Mouse (Mus musculus) adrenal gland, postnatal 4 days (tissue): ENCODE results near the gene Rplp2. TPM values are rescaled to one million over a fixed set of nuclear protein-coding genes. Genes with fewer than 3 reads are reported as not detected.

Source experiments
- DNase-seq, 2 experiments: peaks; one replicate each; pipeline ENCODE4 v3.0.0; 2021 to 2022; ENCODE audit warnings: low spot score in 2 of 2, mixed read lengths in 2 of 2
- total RNA-seq, 2 experiments: library from RNA; stranded (reverse); gene quantifications; 2 replicates each; pipeline ENCODE4 v1.2.3; 2021

Gene Rplp2
- total RNA-seq, 2 experiments from 2014 or later: 1,329 to 1,362 TPM

DNA sequence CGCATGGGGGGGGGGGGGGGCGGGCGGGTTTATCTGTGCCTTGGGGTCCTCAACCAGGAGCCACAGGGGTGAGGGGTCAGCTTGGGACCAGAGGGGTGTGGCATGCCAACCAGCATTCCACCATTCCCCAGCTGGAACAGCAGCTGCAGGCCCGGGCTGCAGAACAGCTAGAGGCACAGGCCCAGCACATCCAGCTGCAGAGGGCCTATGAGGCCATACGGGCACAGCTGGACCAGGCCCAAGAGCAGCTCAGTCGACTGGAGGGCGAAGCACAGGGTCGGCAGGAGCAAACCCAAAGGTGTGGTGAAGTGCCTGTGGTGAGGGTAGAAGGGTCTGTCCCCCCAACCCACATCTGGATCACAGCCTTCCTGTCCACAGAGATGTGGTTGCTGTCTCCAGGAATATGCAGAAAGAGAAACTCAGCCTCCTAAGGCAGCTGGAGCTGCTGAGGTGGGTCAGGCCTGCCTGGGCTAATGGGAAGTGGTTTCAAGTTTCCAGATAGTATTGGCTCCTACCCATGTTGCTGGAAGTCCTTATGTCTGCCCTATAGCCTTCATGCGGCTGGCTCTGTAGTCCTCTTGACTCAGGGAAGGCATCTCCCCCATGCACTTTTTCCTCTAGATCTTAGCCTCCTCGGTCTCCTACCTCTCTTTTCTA is 18.3 kb downstream of the Rplp2 start:
- DNase-seq: no peak

DNA sequence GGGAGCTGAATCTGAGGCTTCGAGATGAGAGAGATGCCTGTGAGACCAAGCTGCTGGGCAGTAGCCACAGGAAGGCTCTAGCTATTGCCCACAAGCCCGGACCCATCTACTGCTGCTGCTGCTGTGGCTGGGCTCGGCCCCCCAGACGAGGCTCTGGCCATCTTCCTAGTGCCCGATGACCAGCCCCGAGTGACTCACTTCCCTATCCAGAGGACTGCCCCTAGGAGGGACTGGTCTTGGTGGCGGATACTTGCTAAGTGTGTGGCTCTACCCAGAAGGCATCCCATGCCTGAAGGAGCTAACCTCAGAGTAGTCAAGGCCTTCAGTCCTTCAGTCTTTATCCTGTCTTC is 18.9 kb downstream of the Rplp2 start:
- no peak for DNase-seq

DNA sequence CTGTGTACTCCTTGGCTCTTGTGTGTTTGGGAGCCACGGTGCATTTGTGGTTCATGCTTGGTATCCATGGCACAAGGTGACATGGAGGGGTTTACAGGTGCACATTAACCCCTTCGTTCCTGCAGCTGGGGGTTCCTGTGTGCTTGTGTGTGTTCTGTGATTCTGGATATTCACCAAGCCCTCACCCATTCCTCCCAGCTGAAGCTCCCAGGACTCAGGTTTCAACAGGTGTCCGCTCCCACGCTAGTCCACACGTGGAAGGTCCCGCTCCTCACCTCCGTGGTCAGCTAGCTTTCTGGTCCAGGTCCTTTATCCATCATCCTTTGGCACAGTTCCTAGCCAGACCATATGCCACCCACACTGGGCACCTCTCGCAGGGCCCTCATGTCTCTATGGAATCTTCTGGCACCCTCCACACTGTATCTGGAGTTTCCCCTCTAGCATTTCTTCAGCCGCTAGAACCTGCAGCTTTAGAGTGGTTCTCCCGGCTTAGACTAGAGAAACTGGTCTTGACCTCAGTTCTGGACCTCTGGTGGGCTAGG is 19.5 kb downstream of the Rplp2 start:
- no peak for DNase-seq

DNA sequence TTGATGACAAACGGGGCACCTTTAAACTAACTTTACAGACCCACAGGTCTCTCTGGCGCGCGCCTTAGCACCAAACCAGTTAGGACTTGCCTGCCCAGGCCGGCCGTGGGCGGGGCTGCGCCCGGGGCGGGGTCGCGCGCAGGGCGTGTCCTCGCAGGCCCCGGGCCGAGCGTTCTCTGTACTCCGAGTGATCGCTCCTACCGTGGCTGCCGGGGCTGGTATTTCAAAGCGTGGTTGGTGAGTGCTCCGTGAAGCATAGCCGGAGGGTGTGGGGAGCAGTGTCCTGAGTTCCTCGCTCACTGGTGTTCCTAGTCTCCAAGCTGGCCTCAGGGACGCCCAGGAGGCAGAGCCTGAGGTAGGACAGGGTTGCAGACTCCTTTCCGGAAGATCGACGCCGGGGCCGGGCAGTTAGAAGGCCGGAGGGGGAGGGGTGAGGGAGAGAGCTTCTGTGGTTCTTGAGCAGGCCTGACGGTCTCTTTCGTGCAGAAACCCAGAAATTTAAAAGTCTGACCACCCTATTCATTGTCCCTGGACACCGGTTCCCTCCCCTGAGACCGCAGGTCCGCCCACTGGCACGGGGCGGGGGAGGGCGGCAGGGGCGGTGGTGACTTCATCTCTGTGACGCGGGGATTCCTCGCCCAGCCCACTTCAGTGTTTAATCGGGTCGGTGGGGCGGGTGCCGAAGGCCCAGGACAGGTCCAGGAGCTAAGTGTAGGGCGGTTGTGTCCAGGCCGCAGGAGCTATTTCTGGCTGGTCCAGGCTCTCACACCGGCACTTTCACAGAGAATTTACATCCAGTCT is 20.3 kb downstream of the Rplp2 start, which contains the start of gene Cd151:
Cd151 (plus strand) TSS at position 163 of the 801 bp plus-strand sequence.
- DNase-seq: peak; percentile 77 to 78

DNA sequence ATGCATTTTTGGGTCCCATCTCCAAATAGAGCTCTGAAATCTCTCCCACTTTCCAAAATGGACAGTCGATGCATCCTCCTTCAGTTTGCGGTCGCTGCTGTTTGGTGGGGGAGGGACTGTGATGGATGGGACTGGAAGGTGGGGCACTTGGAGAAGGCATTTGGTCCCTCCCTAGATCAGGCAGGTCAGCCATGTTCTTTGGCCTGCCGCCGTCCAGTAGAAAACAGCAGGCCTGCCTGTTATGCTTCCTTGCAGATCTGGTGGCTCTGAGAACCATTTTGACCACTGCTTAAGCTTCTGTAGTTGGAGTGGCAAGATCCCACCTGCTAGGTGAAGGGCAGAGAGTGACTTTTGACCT is 21.0 kb downstream of the Rplp2 start:
- no peak for DNase-seq

DNA sequence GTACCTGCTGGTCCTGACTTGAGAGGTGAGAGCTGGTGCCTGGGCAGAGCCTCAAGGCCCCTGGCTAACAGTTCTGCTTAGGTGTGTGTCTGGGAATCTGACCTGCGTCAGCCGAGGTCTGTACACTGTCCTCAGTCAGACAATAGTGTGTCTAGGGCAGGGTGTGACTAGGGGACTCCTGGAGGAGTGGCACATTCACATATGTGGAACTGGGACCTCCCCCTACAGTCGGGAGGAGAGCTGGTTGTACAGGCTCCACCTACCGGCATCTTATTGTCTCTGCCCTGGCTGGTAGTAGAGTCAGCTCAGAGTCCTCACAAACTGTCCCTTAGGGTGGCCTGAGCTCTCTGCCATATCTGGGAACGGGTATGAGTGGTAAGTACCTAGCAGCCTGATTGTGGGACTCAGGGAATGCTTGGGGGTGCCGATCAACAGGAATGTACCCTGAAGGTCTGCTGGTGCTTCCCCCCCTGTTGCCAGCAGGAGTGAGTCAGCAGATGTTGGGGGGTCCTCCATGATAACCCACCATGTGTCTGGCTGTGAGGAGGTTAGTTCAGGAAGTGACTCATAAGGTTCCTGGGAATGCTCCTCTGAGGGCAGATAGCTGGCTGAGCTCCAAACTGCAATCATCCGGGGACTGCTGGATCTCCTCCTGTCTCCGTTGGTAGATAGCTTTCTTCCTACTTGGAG is 21.5 kb downstream of the Rplp2 start:
- peak in 1 of 2 experiments; percentile 51 for DNase-seq

DNA sequence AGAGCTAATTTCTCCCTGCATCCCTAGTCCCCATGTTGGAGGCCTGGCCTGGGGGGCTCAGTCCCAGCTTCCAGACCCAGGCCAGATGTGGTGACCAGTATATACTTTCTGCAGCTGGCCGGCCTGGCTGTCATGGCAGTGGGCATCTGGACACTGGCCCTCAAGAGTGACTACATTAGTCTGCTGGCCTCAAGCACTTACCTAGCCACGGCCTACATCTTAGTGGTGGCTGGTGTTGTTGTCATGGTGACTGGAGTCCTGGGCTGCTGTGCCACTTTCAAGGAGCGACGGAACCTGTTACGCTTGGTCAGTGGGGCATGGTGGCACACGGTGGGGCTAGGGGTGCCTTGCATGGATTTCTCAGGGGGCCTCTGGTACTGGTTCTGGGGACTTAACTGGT is 22.2 kb downstream of the Rplp2 start:
- no peak for DNase-seq

DNA sequence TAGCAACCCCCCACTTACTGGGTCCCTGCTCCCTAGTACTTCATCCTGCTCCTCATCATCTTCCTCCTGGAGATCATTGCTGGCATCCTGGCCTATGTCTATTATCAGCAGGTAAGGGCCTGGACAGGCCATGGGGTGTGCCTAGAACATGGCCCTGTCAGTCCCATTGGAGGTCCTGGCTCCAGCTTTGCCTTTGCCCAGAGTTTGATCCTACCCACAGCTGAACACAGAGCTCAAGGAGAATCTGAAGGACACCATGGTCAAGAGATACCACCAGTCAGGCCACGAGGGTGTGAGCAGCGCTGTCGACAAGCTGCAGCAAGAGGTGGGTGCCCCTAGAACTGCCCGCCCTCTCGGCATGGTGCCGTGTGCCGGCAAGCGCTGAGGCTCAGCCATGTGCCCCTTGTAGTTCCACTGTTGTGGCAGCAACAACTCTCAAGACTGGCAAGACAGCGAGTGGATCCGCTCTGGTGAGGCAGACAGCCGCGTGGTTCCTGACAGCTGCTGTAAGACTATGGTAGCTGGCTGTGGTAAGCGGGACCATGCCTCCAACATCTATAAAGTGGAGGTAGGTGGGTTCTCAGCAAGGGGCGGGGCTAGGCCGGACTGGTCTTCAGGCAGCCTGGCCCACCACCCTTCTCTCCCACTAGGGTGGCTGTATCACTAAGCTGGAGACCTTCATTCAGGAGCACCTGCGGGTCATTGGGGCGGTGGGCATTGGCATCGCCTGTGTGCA is 22.9 kb downstream of the Rplp2 start:
- no peak for DNase-seq

DNA sequence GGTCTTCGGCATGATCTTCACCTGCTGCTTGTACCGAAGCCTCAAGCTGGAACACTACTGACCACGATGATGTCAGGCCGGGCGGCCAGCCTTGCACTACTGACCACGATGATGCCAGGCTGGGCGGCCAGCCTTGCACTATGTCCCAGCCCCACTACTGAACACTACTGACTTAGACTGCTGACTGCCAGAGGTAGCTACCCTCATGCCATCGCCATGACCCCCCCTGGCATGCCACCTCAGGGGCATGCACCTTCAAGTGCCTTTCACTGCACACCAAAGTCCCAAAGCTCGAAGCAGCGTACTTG is 23.4 kb downstream of the Rplp2 start:
- DNase-seq: no peak

DNA sequence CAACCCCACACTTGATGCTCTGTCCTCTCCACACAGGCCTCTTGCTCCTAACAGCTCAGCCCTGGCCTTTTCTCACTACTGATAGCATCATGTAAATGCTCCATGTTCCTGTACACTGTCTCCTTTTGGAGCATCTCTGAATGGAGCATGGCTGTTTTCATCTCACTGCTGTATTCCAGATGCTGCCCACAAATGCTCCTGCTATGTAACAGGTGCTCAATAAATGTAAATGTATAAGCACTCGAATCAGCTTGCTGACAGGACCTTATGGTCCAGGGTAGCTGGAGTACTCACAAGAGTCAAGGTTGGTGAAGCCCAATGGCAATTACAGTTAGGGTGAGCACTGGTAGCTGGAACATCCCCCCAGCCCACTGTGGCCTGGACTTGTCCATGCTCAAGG is 24.1 kb downstream of the Rplp2 start:
- no peak for DNase-seq

DNA sequence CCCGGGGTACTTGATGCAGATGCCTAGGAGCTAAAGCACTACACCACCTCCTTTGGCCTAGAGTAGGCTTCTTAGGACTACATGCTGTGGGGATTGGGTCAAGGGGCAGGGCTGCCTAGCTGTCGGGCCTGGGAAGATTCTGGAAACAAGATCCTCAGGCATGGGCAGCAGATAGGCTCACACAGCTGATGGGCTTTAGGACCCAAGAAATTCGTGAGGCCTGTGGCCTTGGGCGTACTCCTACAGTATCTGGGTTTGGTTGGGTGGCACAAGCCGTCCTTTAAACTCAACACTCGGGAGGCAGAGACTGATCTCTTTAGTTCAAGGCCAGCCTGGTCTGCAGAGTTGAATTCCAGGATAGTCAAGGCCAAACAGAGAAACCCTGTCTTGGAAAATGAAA is 25.1 kb downstream of the Rplp2 start:
- DNase-seq: no peak

DNA sequence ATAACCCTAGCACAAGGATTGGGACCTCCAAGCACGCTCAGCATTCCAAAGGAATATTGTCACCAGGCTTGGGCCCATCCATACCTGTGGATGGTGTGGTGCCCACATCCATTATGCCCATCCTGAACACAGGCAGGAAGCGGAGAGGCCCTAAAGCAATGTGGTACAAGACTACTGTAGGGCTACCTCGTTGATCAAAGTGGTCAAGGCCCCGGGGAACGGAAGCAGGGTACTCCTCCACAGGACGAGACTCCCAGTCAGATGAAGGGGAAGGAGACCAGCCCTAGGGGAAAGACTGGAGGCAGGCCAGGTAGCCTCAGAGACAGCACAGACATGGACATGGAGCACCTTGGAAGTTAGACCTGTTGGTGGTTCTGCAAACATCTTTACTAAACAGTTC is 25.6 kb downstream of the Rplp2 start:
- no peak for DNase-seq

DNA sequence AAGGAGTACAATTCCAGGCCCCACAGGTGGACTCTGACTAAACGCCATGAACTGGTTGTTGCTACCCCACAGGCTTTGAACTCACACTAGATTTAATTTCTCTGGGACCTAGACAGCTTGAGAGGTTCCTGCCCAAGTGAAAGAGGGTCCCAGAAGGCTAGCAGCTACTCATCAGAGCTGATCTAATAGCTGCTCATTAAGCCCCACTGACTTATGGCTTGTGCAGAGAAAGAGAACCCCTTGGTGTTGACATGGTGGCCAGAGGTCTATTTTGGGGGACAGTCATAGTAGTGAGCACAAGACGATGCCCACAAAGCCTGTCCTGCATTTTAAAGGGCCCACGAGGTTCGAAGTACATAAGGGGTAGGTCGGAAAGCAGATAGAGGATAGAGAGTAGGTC is 27.0 kb downstream of the Rplp2 start:
- DNase-seq: no peak

DNA sequence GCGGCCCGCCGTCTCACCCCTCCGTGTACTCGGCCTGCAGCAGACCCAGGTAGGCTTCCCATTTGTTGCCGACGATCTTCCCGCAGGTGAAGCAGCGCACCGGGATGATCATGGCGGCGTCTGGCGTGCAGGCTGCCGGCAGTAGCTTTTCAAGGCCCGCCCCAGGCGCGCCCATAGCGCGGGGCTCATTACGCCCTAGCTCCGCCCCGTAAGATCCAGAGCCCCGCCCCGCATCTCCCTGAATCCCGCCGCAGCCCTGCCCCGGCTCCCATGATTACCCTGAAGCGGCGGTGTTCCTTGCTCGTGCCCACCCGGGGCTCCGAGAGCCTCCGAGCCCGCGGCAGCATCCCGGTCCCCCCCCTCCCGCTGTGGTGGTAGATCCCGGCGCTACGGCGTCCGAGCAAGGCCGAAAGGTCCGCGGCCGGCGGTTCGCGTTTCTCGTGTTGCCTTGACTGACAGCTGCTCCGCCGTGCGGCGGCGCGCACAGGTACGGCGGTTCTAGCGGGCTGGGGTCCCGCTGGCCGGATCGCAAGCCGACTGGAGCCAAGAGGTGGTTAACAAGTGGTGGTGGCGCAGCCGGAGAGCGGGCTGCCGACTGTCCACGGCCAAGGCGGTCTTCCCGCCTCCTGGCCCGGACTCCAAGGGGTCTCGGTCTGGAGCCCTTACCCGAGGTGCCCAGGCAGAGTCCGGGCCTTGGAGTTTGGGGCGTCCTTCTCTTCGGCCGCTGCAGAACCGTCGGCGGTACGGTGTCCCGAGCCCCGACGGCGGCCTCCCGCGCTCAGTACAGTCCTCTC is 28.0 kb downstream of the Rplp2 start, which contains the start of the genes Polr2l and Tspan4:
Polr2l (minus strand) TSS at position 122 of the 794 bp plus-strand sequence.
Tspan4 (plus strand) TSS at position 230 of the 794 bp plus-strand sequence.
- peak; percentile 61 to 65 for DNase-seq

DNA sequence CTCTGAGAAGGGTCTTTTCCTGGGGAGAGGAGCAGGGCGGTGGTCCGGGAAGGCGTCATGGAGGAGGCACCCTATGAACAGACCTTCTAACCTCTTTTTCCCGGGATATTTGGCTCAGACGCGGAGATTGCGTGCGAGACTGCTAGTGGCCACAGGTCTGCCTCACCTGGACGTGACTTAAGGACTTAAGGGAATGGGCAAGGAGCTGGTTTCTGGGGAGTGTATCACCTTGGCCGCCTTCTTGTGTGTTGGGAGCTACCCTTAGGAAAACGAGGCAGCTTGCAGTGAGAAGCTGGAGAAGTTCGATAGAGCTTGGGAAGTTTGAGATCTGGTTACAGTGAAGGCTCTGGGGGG is 28.6 kb downstream of the Rplp2 start:
- no peak for DNase-seq

DNA sequence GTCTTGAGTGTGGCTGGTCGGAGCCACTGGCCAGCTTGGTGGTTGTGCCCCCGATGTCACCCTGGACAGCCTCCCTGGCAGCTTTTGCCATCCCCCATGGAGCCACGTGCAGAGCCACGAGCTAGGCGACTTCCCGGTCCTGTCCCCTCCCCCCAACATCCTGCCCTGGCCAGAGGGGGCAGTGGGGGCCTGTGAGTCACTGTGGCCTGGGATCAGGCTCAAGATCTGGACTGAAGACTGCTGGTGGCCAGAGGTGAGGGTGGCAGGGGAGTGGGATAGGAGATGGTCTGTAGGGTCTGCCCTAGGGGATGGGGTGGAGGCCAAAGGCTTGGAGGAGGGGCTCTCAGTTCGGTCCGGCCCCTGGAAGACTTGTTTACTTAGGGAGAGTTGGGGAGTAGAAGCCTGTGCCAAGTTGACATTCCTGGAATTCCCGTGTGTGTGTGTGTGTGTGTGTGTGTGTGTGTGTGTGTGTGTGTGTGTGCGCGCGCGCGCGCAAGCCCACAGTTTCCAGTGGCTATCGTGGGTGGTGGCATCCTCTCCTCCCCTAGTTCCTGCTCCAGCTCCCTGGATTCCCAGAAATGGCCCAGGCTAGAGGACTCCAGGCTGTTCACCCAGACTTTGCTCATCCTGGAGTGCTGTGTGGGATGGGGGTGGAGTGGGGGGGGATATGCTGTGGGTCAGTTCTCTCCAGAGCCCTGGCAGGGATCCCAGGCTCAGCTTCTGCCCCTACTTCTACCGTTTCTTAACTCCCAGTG is 29.2 kb downstream of the Rplp2 start:
- DNase-seq: peak in 1 of 2 experiments; percentile 82

DNA sequence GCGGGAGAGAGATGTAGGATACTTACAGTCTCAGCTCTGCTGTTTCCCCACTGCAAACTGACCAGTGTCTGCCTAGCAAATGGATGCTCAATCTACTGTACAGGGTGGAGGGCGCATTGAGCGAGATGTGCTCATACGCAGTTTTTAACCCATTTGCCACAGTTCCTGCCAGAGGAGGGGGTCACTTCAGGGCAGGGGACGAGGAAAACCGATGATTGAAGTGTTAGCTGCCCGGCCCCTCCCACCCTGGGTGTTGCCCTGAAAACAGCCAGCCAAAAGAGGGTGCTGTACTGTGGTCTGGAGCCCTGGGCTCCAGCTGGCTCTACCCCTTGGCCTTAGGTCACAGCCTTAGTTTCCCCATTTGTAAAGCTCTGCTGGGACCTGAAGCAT is 29.8 kb downstream of the Rplp2 start:
- DNase-seq: no peak

DNA sequence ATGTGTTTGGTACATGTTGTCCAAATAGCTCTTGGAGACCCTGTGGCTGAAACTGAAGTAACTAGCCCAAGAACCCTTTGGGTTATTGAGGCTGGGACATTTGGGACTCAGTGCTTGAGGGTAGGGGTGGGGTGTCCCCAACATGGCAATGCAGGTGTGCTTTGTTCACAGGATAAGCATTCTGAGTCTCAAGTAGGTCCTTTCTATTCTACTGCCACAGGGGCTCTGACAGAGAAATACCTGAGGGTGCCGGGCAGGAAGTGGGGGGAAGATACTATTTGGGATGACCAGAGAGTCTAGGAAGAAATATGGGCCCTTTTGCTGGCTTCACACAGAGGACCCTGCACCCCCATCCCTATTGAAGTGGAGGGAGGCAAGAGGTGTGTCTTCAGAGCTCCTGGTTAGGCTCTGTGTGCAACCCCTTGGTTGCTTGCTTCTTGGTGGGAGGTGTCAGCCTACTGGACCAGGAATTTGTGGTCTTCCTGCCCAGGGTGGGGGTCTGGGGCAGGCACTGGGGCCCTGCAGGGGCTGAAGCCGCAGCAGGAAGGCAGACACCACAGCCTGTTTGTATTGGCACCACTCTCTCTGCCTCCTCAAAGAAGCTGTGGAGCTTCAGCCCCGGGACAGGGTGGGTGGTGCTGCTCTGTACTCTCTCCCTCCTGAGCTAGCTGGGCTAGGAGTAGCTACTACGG is 30.6 kb downstream of the Rplp2 start:
- no peak for DNase-seq

DNA sequence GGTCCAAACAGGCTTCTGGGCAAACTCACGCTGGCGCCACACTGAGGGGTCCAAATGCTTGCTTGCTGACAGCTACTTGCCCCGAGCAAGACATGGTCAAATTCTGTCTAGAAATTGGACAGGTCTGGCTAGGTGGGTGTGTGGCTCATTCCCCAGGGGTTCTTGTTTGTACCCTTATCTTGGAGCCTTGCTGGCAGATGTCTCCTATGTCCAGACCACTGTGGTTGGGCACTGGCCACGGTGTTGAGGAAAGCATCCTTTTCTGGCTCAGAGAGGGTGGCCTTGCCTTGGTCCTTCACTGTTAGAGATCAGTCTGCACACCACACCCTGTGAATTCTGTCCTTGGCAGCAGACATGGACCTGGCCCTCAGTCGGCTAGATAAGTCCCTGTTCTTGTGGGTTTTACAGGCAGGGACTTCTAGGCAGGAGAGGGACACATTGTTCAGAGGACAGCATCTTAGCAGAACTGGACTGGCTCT is 31.1 kb downstream of the Rplp2 start:
- DNase-seq: no peak
